Mouse (Mus musculus) ES-Bruce4 (cell line): ENCODE measurements around the gene Cxcr3. TPM values are rescaled to one million over a fixed set of nuclear protein-coding genes. Genes with fewer than 3 reads are reported as not detected.

Experiments
- H3K27ac ChIP-seq: 2 replicates; pipeline ENCODE4 v1.5.1; 2012; ENCODE audit warnings: low read length, inconsistent platforms; ENCODE audit not compliant: insufficient read depth
- H3K27me3 ChIP-seq: 2 replicates; pipeline ENCODE4 v1.6.1; 2012; ENCODE audit warnings: mild to moderate bottlenecking, low read length, inconsistent platforms; ENCODE audit not compliant: control insufficient read depth, poor library complexity, insufficient read depth, severe bottlenecking
- H3K36me3 ChIP-seq: 2 replicates; pipeline ENCODE4 v1.6.1; 2012; ENCODE audit warnings: inconsistent platforms, mild to moderate bottlenecking, low read length, moderate library complexity; ENCODE audit not compliant: control insufficient read depth, poor library complexity, insufficient read depth, severe bottlenecking
- H3K4me1 ChIP-seq: one replicate; pipeline ENCODE4 v1.8.1; 2011; ENCODE audit warnings: low read length; ENCODE audit not compliant: control insufficient read depth, insufficient read depth
- H3K4me3 ChIP-seq: 2 replicates; pipeline ENCODE4 v1.5.1; 2011; ENCODE audit warnings: low read depth, mild to moderate bottlenecking, low read length
- H3K9ac ChIP-seq: 2 replicates; pipeline ENCODE4 v1.6.1; 2012; ENCODE audit warnings: low read depth, mild to moderate bottlenecking, inconsistent platforms; ENCODE audit not compliant: poor library complexity, severe bottlenecking
- H3K9me3 ChIP-seq: replicated peaks from 2 replicates; pipeline ENCODE4 v1.6.1; 2012; ENCODE audit warnings: mild to moderate bottlenecking, low read length, inconsistent platforms; ENCODE audit not compliant: control insufficient read depth, poor library complexity, insufficient read depth, severe bottlenecking
- CTCF ChIP-seq: IDR thresholded peaks from one replicate; pipeline ENCODE4 v1.8.1; 2011; ENCODE audit warnings: low read depth, low read length
- EP300 ChIP-seq: IDR thresholded peaks from 2 replicates; pipeline ENCODE4 v1.6.1; 2011; ENCODE audit warnings: low read depth, low read length; ENCODE audit not compliant: insufficient read depth
- POLR2A ChIP-seq: IDR thresholded peaks from one replicate; pipeline ENCODE4 v1.8.1; 2011; ENCODE audit warnings: low read length; ENCODE audit not compliant: insufficient read depth
- polyA plus RNA-seq: library from polyadenylated mRNA; stranded (reverse); fragments of >200 nt; gene quantifications from 2 replicates; pipeline ENCODE4 v1.2.4, GENCODE M21; 2011; ENCODE audit warnings: low read depth; ENCODE audit not compliant: missing spikeins, insufficient read depth, insufficient read length

Cxcr3 gene
- polyA plus RNA-seq, 1 experiment: not detected

GRCm38 (mm10) chrX:101764621-101765020 is 30.6 kb upstream of the Cxcr3 start:
- Histone ChIP-seq H3K27me3 (no peaks in the 10 kb centered on the region), H3K4me3 (no peak overlapping the region), H3K27ac (no peak overlapping the region), H3K9ac (no peak overlapping the region), H3K4me1 (no peaks in the 10 kb centered on the region), H3K9me3 (no peaks in the 10 kb centered on the region), H3K36me3 (no peaks in the 10 kb centered on the region)
- TF ChIP-seq CTCF (no peak), EP300 (no peak), POLR2A (no peak)

GRCm38 (mm10) chrX:101754478-101754877 is 20.4 kb upstream of the Cxcr3 start:
- Histone ChIP-seq H3K36me3 (no peaks in the 10 kb centered on the region), H3K27ac (no peak overlapping the region), H3K4me1 (no peaks in the 10 kb centered on the region), H3K27me3 (no peaks in the 10 kb centered on the region), H3K9ac (no peak overlapping the region), H3K4me3 (no peak overlapping the region), H3K9me3 (no peaks in the 10 kb centered on the region)
- TF ChIP-seq POLR2A (no peak), EP300 (no peak), CTCF (no peak)

DNA sequence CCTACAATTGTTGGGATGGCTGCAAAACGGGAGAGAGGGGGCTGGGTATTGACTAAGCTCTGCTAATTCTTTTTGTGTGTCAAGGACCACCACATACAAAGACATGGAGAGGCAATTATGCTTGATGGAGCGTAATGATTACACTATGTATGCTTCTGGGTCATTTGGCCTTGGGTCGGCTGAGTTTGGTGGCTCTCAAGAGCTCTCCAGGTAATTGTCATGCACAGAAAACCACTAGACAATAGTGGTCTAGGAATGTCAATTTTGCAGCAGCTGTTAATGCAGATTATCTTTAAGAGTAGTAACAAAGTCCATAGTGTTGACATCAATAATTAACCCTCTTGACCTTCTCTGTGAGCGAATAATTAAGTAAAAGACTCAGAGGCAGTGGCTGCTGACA is 16.1 kb upstream of the Cxcr3 start:
- H3K27me3 ChIP-seq: no peaks in the 10 kb centered on the region
- no peaks in the 10 kb centered on the region for H3K9me3 ChIP-seq
- H3K36me3 ChIP-seq: no peaks in the 10 kb centered on the region
- H3K4me1 ChIP-seq: no peaks in the 10 kb centered on the region
- H3K9ac ChIP-seq: no peak overlapping the region
- H3K4me3 ChIP-seq: no peak overlapping the region
- TF ChIP-seq POLR2A: no peak
- TF ChIP-seq CTCF: no peak
- TF ChIP-seq EP300: no peak
- H3K27ac ChIP-seq: no peak overlapping the region

- Histone ChIP-seq H3K9ac (no peak overlapping the region), H3K4me1 (no peaks in the 10 kb centered on the region), H3K36me3 (no peaks in the 10 kb centered on the region), H3K27me3 (no peaks in the 10 kb centered on the region; the same call in 1 of the 2 replicates), H3K9me3 (no peaks in the 10 kb centered on the region), H3K4me3 (no peak overlapping the region), H3K27ac (no peak overlapping the region)
- TF ChIP-seq POLR2A (no peak), CTCF (no peak), EP300 (no peak)
Observed at GRCm38 (mm10) chrX:101741064-101741433, 7.0 kb upstream of the Cxcr3 start.

DNA sequence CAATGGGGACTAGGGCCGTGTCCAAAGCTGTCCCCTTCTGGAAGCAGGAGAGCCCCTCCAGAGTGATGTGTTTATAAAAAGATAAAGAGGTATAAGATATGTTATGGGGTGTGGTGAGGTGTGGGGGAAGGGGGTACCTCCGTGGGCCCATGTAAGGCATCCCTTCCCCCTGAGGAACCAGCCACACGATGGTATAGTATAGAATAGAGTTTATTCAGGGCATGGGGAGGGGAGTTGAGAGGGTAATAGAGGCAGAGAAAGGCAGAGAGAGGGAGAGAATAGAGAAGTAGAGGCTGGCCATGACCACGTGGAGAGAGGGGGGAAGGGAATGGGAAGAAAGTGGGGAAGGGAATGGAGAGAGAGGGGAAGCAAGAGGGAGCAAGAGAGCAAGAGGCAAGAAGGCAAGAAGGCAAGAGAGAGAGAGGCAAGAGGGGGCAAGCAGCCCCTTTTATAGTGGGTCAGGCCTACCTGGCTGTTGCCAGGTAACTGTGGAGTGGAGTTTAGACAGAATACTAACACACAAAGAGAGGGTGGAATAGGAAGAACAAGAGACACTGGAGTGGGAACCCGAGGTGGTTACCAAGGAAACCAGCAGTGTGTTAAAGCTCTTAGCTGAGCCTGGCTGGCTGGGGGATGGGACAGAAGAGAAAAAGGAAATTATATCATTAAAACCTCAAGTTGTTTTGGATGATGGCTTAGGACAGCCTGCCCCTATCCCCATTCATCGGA is 6.4 kb upstream of the Cxcr3 start:
- Histone ChIP-seq H3K4me1 (no peaks in the 10 kb centered on the region), H3K27ac (no peak overlapping the region), H3K36me3 (no peaks in the 10 kb centered on the region), H3K9me3 (no peaks in the 10 kb centered on the region), H3K4me3 (no peak overlapping the region), H3K9ac (no peak overlapping the region), H3K27me3 (no peaks in the 10 kb centered on the region; the same call in 1 of the 2 replicates)
- no peak for TF ChIP-seq EP300
- no peak for TF ChIP-seq CTCF
- TF ChIP-seq POLR2A: no peak

GRCm38 (mm10) chrX:101737201-101737600 is 3.1 kb upstream of the Cxcr3 start:
- H3K27me3 ChIP-seq: no peaks in the 10 kb centered on the region; the same call in 1 of the 2 replicates
- no peak overlapping the region for H3K9ac ChIP-seq
- no peaks in the 10 kb centered on the region for H3K4me1 ChIP-seq
- H3K9me3 ChIP-seq: no peaks in the 10 kb centered on the region
- no peaks in the 10 kb centered on the region for H3K36me3 ChIP-seq
- no peak overlapping the region for H3K4me3 ChIP-seq
- no peak overlapping the region for H3K27ac ChIP-seq
- TF ChIP-seq EP300: no peak
- TF ChIP-seq CTCF: no peak
- no peak for TF ChIP-seq POLR2A
